Mouse (Mus musculus): ENCODE results near the gene Olfr430.

DNA sequence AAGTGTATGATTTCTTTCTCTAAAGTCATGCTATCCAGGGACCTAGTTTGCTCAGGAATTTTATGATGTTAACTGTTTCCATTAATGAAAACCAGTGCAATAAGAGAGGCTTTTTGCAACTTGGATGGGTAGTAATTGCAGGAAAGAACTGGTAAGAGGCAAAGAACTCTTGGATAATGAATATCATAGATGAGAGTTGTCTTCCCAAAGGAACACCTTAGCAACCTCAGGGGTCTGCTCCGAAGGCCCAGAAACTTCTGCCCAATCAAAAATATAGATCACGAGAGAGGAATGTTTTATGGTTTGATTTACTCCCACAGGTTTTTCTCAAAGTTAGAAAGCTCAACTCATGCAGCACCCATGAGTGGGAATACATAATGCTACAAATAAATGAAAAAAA lies 17.6 kb downstream of the Olfr430 start, which contains the start of gene Olfr429:
- TF ChIP-seq CTCF (IDR thresholded peaks at IDR 0.05; ENCODE audit: borderline replicate concordance, insufficient read depth, low read length) (no peak), POLR2A (IDR thresholded peaks at IDR 0.05; ENCODE audit: low read depth, low read length) (no peak)
